Mouse (Mus musculus) ES-E14 (cell line): Measurements from ENCODE around the gene Scai. TPM values are rescaled to one million over a fixed set of nuclear protein-coding genes. Genes with fewer than 3 reads are reported as not detected.

ENCODE experiments used
- DNase-seq: peaks from one replicate; pipeline ENCODE4 v3.0.0-alpha.2; 2013; ENCODE audit warnings: low read depth, low spot score
- H3K27ac ChIP-seq: 2 replicates; pipeline ENCODE4 v1.5.1; 2012; ENCODE audit warnings: low read depth, mild to moderate bottlenecking, low read length, moderate library complexity, mixed read lengths; ENCODE audit not compliant: poor library complexity, insufficient read depth, severe bottlenecking
- H3K36me3 ChIP-seq: 2 replicates; pipeline ENCODE4 v1.6.1; 2012; ENCODE audit warnings: mild to moderate bottlenecking, low read length, moderate library complexity, mixed read lengths; ENCODE audit not compliant: control insufficient read depth, poor library complexity, insufficient read depth, severe bottlenecking
- H3K4me1 ChIP-seq, 2 experiments: fragments of 150-350 bp in 1 of 2; sonication (generic) in 1 of 2; 2 replicates each; pipeline ENCODE4 v1.6.1; 2012; ENCODE audit warnings: low read length in 2 of 2, mild to moderate bottlenecking in 1 of 2, mixed read lengths in 1 of 2; ENCODE audit not compliant: control insufficient read depth in 2 of 2, insufficient read depth in 2 of 2, poor library complexity in 1 of 2
- H3K4me3 ChIP-seq, 2 experiments: fragments of 150-350 bp in 1 of 2; sonication (generic) in 1 of 2; 2 replicates each; pipeline ENCODE4 v1.5.1; 2012; ENCODE audit warnings: low read length in 2 of 2, low read depth in 1 of 2, mild to moderate bottlenecking in 1 of 2, mixed read lengths in 1 of 2; ENCODE audit not compliant: insufficient read depth in 1 of 2, poor library complexity in 1 of 2, severe bottlenecking in 1 of 2
- H3K9ac ChIP-seq: 2 replicates; pipeline ENCODE4 v1.6.1; 2012; ENCODE audit warnings: low read depth, mild to moderate bottlenecking, low read length, mixed read lengths; ENCODE audit not compliant: poor library complexity, insufficient read depth, severe bottlenecking
- H3K9me3 ChIP-seq: fragments of 150-350 bp; sonication (generic); 2 replicates; pipeline ENCODE4 v1.6.1; 2012; ENCODE audit warnings: low read depth, mild to moderate bottlenecking, low read length; ENCODE audit not compliant: control insufficient read depth, insufficient read depth
- CHD2 ChIP-seq: IDR thresholded peaks from 2 replicates; pipeline ENCODE4 v1.6.1; 2014; ENCODE audit warnings: mild to moderate bottlenecking, low read depth, low read length, inconsistent platforms
- HCFC1 ChIP-seq: IDR thresholded peaks from 2 replicates; pipeline ENCODE4 v1.6.1; 2012; ENCODE audit warnings: low read length, inconsistent platforms, borderline replicate concordance; ENCODE audit not compliant: insufficient read depth
- MAFK ChIP-seq: IDR thresholded peaks from 2 replicates; pipeline ENCODE4 v1.6.1; 2014; ENCODE audit warnings: mild to moderate bottlenecking, low read depth, low read length, inconsistent platforms; ENCODE audit not compliant: insufficient read depth
- ZC3H11A ChIP-seq: IDR thresholded peaks from 2 replicates; pipeline ENCODE4 v1.6.1; 2012; ENCODE audit warnings: low read depth, mild to moderate bottlenecking, inconsistent platforms, low read length, borderline replicate concordance
- ZNF384 ChIP-seq: IDR thresholded peaks from 2 replicates; pipeline ENCODE4 v1.6.1; 2012; ENCODE audit warnings: low read depth, low read length, inconsistent platforms
- in situ Hi-C, 2 experiments: fragments of 600-800 bp; cut with MboI; formaldehyde crosslinking; loops; one replicate each; pipeline ENCODE4 v1.15.1; 2025; ENCODE audit warnings: low sequenced_read_pairs in 2 of 2, inconsistent platforms in 1 of 2; ENCODE audit not compliant: unreplicated experiment in 2 of 2
- total RNA-seq: library from RNA; depleted of rRNA; stranded (reverse); fragments of 300-350 nt; gene quantifications from 2 replicates; pipeline ENCODE4 v1.2.3, GENCODE M21; 2012

Scai gene
- total RNA-seq, 1 experiment, result 12.4 TPM

GRCm38 (mm10) chr2:39065400-39065987 is 125.0 kb downstream of the Scai start, which contains the start of gene Golga1:
Gene Golga1, minus strand, starts transcription at chr2:39065541.
- in situ Hi-C loops, result no loop called here
- Histone ChIP-seq H3K4me1 (peaks cover 0 to 3% of the 10 kb centered on the region in 2 experiments; a peak in 1 of 4 replicates), H3K27ac (peak within 1 kb of the TSS; percentile 61), H3K4me3 (peak within 1 kb of the TSS; percentile 85 to 93), H3K9me3 (no peaks in the 10 kb centered on the region), H3K9ac (peak within 1 kb of the TSS; percentile 94), H3K36me3 (no peaks in the 10 kb centered on the region)
- peak; percentile 73 for DNase-seq
- TF ChIP-seq CHD2 (no peak), HCFC1 (peak; percentile 78)

DNA sequence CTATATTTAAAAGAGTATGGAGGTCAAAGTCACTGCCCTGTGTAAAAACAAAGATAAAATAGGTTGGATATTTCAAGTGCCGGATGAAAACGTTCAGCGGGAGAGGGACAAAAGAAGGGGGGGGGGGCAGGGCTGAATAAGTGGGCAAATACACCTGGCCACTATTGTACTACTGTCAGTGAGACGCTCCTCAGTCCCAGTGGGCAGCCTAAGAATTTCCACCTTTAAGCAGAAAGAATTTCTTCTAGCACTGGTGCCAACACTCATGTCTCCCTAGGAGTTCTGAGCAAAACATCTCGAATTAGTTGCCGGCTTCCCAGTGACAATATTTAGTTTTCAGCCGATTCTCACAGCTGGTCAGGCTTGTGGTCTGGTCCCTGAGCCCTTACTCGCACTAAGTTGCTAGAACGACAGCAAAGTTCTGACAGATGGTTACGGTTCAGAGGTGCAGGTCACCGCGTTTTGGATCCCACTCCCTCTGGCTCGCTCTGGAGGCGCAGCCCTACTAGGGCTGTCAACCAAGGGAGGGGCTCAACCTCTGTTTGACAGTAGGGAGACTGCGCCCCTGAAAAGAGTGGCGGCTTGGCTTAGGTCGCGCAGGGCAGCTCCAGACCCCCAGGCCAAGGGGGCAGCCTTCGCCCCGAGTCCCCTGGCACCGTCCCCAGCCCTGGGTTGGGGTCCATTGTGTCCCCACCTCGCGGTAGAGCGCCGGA is 125.7 kb downstream of the Scai start:
- peak overlapping the region; percentile 15; the same call in 1 of the 2 replicates for H3K27ac ChIP-seq
- no peak for DNase-seq
- in situ Hi-C loops, result no loop called here

GRCm38 (mm10) chr2:39048515-39048914 is 142.0 kb downstream of the Scai start:
- H3K36me3 ChIP-seq, result peaks cover 3% of the 10 kb centered on the region; the same call in 1 of the 2 replicates
- no peak for DNase-seq

More for the DNA sequence above, 125.7 kb downstream of the Scai start:
- peak overlapping the region; percentile 94 for H3K9ac ChIP-seq
- peak overlapping the region; percentile 85 to 93 for H3K4me3 ChIP-seq
- H3K4me1 ChIP-seq, result peaks cover 0 to 3% of the 10 kb centered on the region in 2 experiments; a peak in 1 of 4 replicates
- H3K36me3 ChIP-seq, result no peaks in the 10 kb centered on the region
- TF ChIP-seq HCFC1, result no peak
- no peak for TF ChIP-seq ZNF384
- no peak for TF ChIP-seq MAFK
- TF ChIP-seq ZC3H11A, result no peak
- no peak for TF ChIP-seq CHD2
- H3K9me3 ChIP-seq, result no peaks in the 10 kb centered on the region

DNA sequence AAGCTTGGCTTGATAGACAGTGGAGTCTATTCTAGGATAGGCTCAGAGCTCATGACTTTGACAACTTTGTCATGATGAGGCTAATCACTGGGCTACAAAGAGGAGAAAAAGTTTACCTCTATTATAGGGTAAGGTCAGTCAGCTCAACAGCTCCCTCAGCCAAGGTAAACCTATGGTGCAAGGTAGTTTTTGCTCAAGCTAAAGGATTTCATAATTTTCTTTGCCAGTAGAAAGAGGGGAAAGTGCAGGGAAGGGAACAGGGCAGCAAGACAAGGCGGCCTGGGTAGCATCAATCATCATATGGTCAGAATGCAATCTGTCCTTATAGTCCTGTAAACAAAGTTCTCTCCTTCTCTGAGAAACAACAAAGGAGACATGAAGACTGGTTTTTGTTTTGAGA is 150.3 kb downstream of the Scai start:
- Histone ChIP-seq H3K4me1 (no peaks in the 10 kb centered on the region), H3K36me3 (no peaks in the 10 kb centered on the region)

More at GRCm38 (mm10) chr2:39048515-39048914, 142.0 kb downstream of the Scai start:
- in situ Hi-C loops, result no loop called here
- no peak overlapping the region for H3K9ac ChIP-seq
- H3K9me3 ChIP-seq, result no peaks in the 10 kb centered on the region
- H3K4me3 ChIP-seq, result no peak overlapping the region
- TF ChIP-seq ZNF384, result no peak
- no peak for TF ChIP-seq HCFC1
- TF ChIP-seq MAFK, result no peak
- TF ChIP-seq ZC3H11A, result no peak
- no peak for TF ChIP-seq CHD2
- no peak overlapping the region for H3K27ac ChIP-seq
- H3K4me1 ChIP-seq, result no peaks in the 10 kb centered on the region

More for the DNA sequence above, 150.3 kb downstream of the Scai start:
- no peak overlapping the region for H3K9ac ChIP-seq
- TF ChIP-seq CHD2 (no peak), HCFC1 (no peak), MAFK (no peak), ZNF384 (no peak), ZC3H11A (no peak)
- in situ Hi-C loops, result no loop called here
- no peak for DNase-seq
- H3K9me3 ChIP-seq, result no peaks in the 10 kb centered on the region
- no peak overlapping the region for H3K4me3 ChIP-seq
- no peak overlapping the region for H3K27ac ChIP-seq
